Mouse (Mus musculus): ENCODE data around the gene Traf3ip1.

DNA sequence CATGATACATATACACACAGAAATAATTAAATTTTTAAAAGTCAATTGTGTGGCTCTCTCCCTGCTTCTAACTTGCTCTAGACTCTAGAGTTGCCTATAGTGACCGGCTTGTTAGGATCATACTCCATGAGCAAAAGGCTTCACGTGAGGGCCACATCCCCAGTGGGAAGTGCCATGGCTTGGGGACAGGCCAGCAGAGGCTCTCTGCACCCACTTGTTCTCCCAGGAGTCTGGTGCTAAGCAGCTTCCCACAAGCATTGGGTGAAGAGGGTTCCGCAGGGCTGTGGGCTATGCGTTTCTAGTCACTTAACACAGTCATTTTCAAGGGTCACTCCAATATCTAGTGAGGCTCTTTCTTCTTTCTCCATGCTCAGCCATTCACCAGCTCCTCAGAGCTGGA lies 37.3 kb upstream of the Traf3ip1 start:
- TF ChIP-seq CTCF (IDR thresholded peaks at IDR 0.05; ENCODE audit: insufficient read depth, low read depth, low read length) = no peak
- TF ChIP-seq POLR2A (IDR thresholded peaks at IDR 0.05; ENCODE audit: insufficient read depth, low read depth, low read length) = no peak
